Mouse (Mus musculus): ENCODE measurements at regions not wholly inside any gene's neighbourhood (a gene's known extent, or its start where the extent isn't known, plus 50 kb on each side); places are given as distances from the start of the nearest gene placed in this dataset.

DNA sequence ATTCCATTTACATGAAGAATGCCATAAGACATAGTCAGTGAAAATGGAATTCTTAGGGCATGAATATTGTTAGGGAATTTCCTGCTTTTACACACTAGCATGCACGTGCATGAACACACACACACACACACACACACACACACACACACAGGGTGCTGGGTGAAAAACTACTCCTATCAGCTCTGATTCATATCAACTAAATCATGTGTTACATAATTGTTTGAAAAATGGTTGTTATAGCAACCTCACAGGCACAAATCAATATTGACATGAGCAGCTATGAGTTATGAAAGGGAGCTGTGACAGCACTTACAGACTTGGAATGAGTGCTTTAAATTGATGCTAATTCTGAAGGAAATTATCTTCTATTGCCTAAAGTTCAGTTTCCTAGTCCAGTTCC is 72.8 kb upstream of the Ahr start:
- no peak for TF ChIP-seq CTCF (IDR thresholded peaks at IDR 0.05; ENCODE audit: low read depth)
- TF ChIP-seq EP300 (IDR thresholded peaks at IDR 0.05; ENCODE audit: low read depth): no peak
